Mouse (Mus musculus) MEL (cell line): ENCODE measurements around the gene 4930432K21Rik.

Experiments
- CHD2 ChIP-seq: IDR thresholded peaks from 2 replicates; pipeline ENCODE4 v1.6.1; 2011; ENCODE audit warnings: low read length, improper control_type of control experiment
- CTCF ChIP-seq, 3 experiments: IDR thresholded peaks in 2 of 3; conservative IDR thresholded peaks in 1 of 3; 2 replicates each; pipeline ENCODE4 v1.5.1; 2011 to 2012; ENCODE audit warnings: low read length in 3 of 3, low read depth in 2 of 3, mild to moderate bottlenecking in 2 of 3, improper control_type of control experiment in 1 of 3, inconsistent platforms in 1 of 3, mixed read lengths in 1 of 3, moderate library complexity in 1 of 3; ENCODE audit not compliant: control insufficient read depth in 1 of 3, insufficient read depth in 1 of 3, poor library complexity in 1 of 3, severe bottlenecking in 1 of 3
- GATA1 ChIP-seq: IDR thresholded peaks from 2 replicates; pipeline ENCODE4 v1.6.1; 2011; ENCODE audit warnings: low read depth, low read length, improper control_type of control experiment
- NRF1 ChIP-seq: IDR thresholded peaks from 2 replicates; pipeline ENCODE4 v1.6.1; 2014; ENCODE audit warnings: low read depth, mild to moderate bottlenecking, inconsistent platforms, low read length, improper control_type of control experiment, moderate library complexity; ENCODE audit not compliant: poor library complexity, insufficient read depth, severe bottlenecking
- POLR2A ChIP-seq, 2 experiments: IDR thresholded peaks; 2 replicates each; pipeline ENCODE4 v1.6.1; 2011 to 2012; ENCODE audit warnings: low read length in 2 of 2, mild to moderate bottlenecking in 2 of 2, control low read depth in 1 of 2, improper control_type of control experiment in 1 of 2, low read depth in 1 of 2, moderate library complexity in 1 of 2; ENCODE audit not compliant: control insufficient read depth in 1 of 2, insufficient read depth in 1 of 2, poor library complexity in 1 of 2
- POLR2AphosphoS2 ChIP-seq: IDR thresholded peaks from 2 replicates; pipeline ENCODE4 v1.6.1; 2011; ENCODE audit warnings: low read length, improper control_type of control experiment
- ZC3H11A ChIP-seq: IDR thresholded peaks from 2 replicates; pipeline ENCODE4 v1.6.1; 2012; ENCODE audit warnings: low read depth, mild to moderate bottlenecking, inconsistent platforms, low read length, improper control_type of control experiment

GRCm38 (mm10) chr8:84103601-84104000 is 44.2 kb upstream of the 4930432K21Rik start:
- TF ChIP-seq GATA1 (no peak), CTCF (IDR thresholded peaks at IDR 0.05 in 2 of 3, conservative IDR thresholded peaks at IDR 0.05 in 1 of 3; ENCODE audit: control insufficient read depth in 1 of 3, insufficient read depth in 1 of 3, low read depth in 2 of 3, low read length in 3 of 3, poor library complexity in 1 of 3, severe bottlenecking in 1 of 3) (no peak), NRF1 (no peak), POLR2A (IDR thresholded peaks at IDR 0.05; ENCODE audit: control insufficient read depth in 1 of 2, insufficient read depth in 1 of 2, low read depth in 1 of 2, low read length in 2 of 2, poor library complexity in 1 of 2) (no peak), CHD2 (no peak), POLR2AphosphoS2 (no peak), ZC3H11A (no peak)
